Comparison of ENCODE assay signal across 19 mouse cellular contexts in genomic region chr2:173851054-173851453, GRCm38 (mm10).
DNase-seq lines count a peak whose midpoint lies in the region; ATAC-seq lines count a peak whose summit lies in the region.
"Had no signal": no experiment of that assay in that cellular context is flagged by ENCODE, and none has a peak within 500 bp of the region (broad histone marks: within the 10 kb centered on the region; RNA-seq: fewer than 3 reads in every experiment).

No protein-coding gene starts in this region.

- no peaks in the 10 kb centered on the region for H3K27me3 ChIP-seq in hindbrain, embryonic 10.5 days (ENCODE audit: insufficient read depth, poor library complexity, severe bottlenecking)
- no peaks in the 10 kb centered on the region for H3K27me3 ChIP-seq in hindbrain, embryonic 12.5 days
- H3K27me3 ChIP-seq in kidney, embryonic 14.5 days (ENCODE audit: control insufficient read depth, insufficient read depth, low read length): no peaks in the 10 kb centered on the region
- no peaks in the 10 kb centered on the region for H3K27me3 ChIP-seq in embryonic facial prominence, embryonic 10.5 days (replicated peaks; ENCODE audit: low read depth, poor library complexity, severe bottlenecking)
- no peaks in the 10 kb centered on the region for H3K27me3 ChIP-seq in limb, embryonic 11.5 days (ENCODE audit: control insufficient read depth, insufficient read depth, low read length)
- H3K27me3 ChIP-seq: embryonic facial prominence, embryonic 13.5 days; forebrain, embryonic 12.5 days; heart, embryonic 12.5 days had no signal

- H3K4me1 ChIP-seq in hindbrain, embryonic 10.5 days (replicated peaks): peaks cover 4% of the 10 kb centered on the region; the same call in 1 of the 2 replicates
- H3K4me1 ChIP-seq in hindbrain, embryonic 12.5 days: no peaks in the 10 kb centered on the region; the same call in 1 of the 2 replicates
- H3K4me1 ChIP-seq in kidney, embryonic 14.5 days (ENCODE audit: control insufficient read depth, insufficient read depth, low read length): no peaks in the 10 kb centered on the region
- peaks cover 18% of the 10 kb centered on the region for H3K4me1 ChIP-seq in embryonic facial prominence, embryonic 10.5 days
- no peaks in the 10 kb centered on the region for H3K4me1 ChIP-seq in limb, embryonic 11.5 days (ENCODE audit: control insufficient read depth, insufficient read depth, low read length)
- H3K4me1 ChIP-seq: heart, embryonic 12.5 days had no signal

- H3K36me3 ChIP-seq in hindbrain, embryonic 10.5 days: no peaks in the 10 kb centered on the region
- no peaks in the 10 kb centered on the region for H3K36me3 ChIP-seq in hindbrain, embryonic 12.5 days
- no peaks in the 10 kb centered on the region for H3K36me3 ChIP-seq in kidney, embryonic 14.5 days (ENCODE audit: control insufficient read depth, insufficient read depth, low read length)
- H3K36me3 ChIP-seq in embryonic facial prominence, embryonic 10.5 days (replicated peaks): no peaks in the 10 kb centered on the region
- no peaks in the 10 kb centered on the region for H3K36me3 ChIP-seq in limb, embryonic 11.5 days (ENCODE audit: control insufficient read depth, insufficient read depth, low read length)
- H3K36me3 ChIP-seq: embryonic facial prominence, embryonic 13.5 days; forebrain, embryonic 12.5 days; heart, embryonic 12.5 days had no signal

- DNase-seq in hindbrain, embryonic 10.5 days (ENCODE audit: low spot score): no peak
- no peak for DNase-seq in kidney, adult 18-20 months
- peak; percentile 7 for DNase-seq in embryonic facial prominence, embryonic 10.5 days (ENCODE audit: low spot score)
- peak; percentile 19 for DNase-seq in limb, embryonic 11.5 days (ENCODE audit: low spot score)
- DNase-seq in left cerebral cortex, adult 8-10 months (ENCODE audit: low spot score in 2 of 2): no peak
- DNase-seq: adrenal gland, postnatal 14 days; cerebellum, adult 11-12 months; cerebellum, adult 9-10 months; cerebellum, postnatal 25 days; gastrocnemius, postnatal 10 days; heart, adult 2 months had no signal

- H3K27ac ChIP-seq in hindbrain, embryonic 10.5 days: 0 out of 2 replicates have a peak overlapping the region, but pooled peaks have one; percentile 8
- H3K27ac ChIP-seq in hindbrain, embryonic 12.5 days: no peak overlapping the region
- no peak overlapping the region for H3K27ac ChIP-seq in kidney, embryonic 14.5 days (ENCODE audit: low read depth, low read length)
- no peak overlapping the region for H3K27ac ChIP-seq in embryonic facial prominence, embryonic 10.5 days (replicated peaks)
- H3K27ac ChIP-seq in limb, embryonic 11.5 days (replicated peaks; ENCODE audit: low read depth, low read length): no peak overlapping the region
- H3K27ac ChIP-seq: embryonic facial prominence, embryonic 13.5 days; forebrain, embryonic 12.5 days; heart, adult 2 months had no signal

- no peak overlapping the region for H3K4me2 ChIP-seq in hindbrain, embryonic 12.5 days (replicated peaks)
- H3K4me2 ChIP-seq in kidney, embryonic 14.5 days (replicated peaks; ENCODE audit: low read depth, low read length): no peak overlapping the region
- no peak overlapping the region for H3K4me2 ChIP-seq in limb, embryonic 11.5 days (ENCODE audit: low read depth, severe bottlenecking)
- H3K4me2 ChIP-seq: embryonic facial prominence, embryonic 13.5 days; forebrain, embryonic 12.5 days; heart, embryonic 12.5 days had no signal

- H3K9ac ChIP-seq in hindbrain, embryonic 12.5 days: no peak overlapping the region
- H3K9ac ChIP-seq in kidney, embryonic 14.5 days (ENCODE audit: low read depth, low read length): no peak overlapping the region
- H3K9ac ChIP-seq in limb, embryonic 11.5 days (ENCODE audit: low read length): no peak overlapping the region
- H3K9ac ChIP-seq: embryonic facial prominence, embryonic 13.5 days; forebrain, embryonic 12.5 days; heart, embryonic 12.5 days had no signal

- 82% methylated on average over 4 of the region's 4 CpGs for WGBS in hindbrain, embryonic 10.5 days
- 73% methylated on average over 4 of the region's 4 CpGs for WGBS in hindbrain, embryonic 12.5 days
- 55% methylated on average over 4 of the region's 4 CpGs for WGBS in kidney, embryonic 14.5 days
- WGBS in embryonic facial prominence, embryonic 10.5 days: 73% methylated on average over 4 of the region's 4 CpGs
- 33% methylated on average over 4 of the region's 4 CpGs for WGBS in limb, embryonic 11.5 days

- ATAC-seq in hindbrain, embryonic 12.5 days (ENCODE audit: low FRiP score): no peak
- 0 out of 2 replicates have a peak, but pooled peaks have one; percentile 47 for ATAC-seq in kidney, embryonic 14.5 days (ENCODE audit: low FRiP score, low TSS enrichment)
- no peak for ATAC-seq in limb, embryonic 11.5 days (ENCODE audit: insufficient number of reproducible peaks, low FRiP score, low TSS enrichment, low read depth)
- ATAC-seq: activated CD4-positive, CD25-positive, alpha-beta regulatory T cell, adult 4 months; forebrain, embryonic 16.5 days; Patski had no signal

- H3K9me3 ChIP-seq in hindbrain, embryonic 10.5 days: no peaks in the 10 kb centered on the region
- no peaks in the 10 kb centered on the region for H3K9me3 ChIP-seq in hindbrain, embryonic 12.5 days (replicated peaks)
- H3K9me3 ChIP-seq in kidney, embryonic 14.5 days (ENCODE audit: control insufficient read depth, low read length): no peaks in the 10 kb centered on the region
- no peaks in the 10 kb centered on the region for H3K9me3 ChIP-seq in embryonic facial prominence, embryonic 10.5 days
- H3K9me3 ChIP-seq in limb, embryonic 11.5 days (ENCODE audit: control insufficient read depth, low read length): no peaks in the 10 kb centered on the region
- H3K9me3 ChIP-seq: embryonic facial prominence, embryonic 13.5 days; forebrain, embryonic 12.5 days; heart, embryonic 12.5 days had no signal

- H3K4me3 ChIP-seq in hindbrain, embryonic 10.5 days: no peak overlapping the region
- H3K4me3 ChIP-seq in hindbrain, embryonic 12.5 days: no peak overlapping the region
- no peak overlapping the region for H3K4me3 ChIP-seq in kidney, embryonic 14.5 days (ENCODE audit: low read length)
- H3K4me3 ChIP-seq in embryonic facial prominence, embryonic 10.5 days: no peak overlapping the region
- H3K4me3 ChIP-seq in limb, embryonic 11.5 days (ENCODE audit: low read depth, low read length): no peak overlapping the region
- H3K4me3 ChIP-seq: embryonic facial prominence, embryonic 13.5 days; forebrain, embryonic 12.5 days; heart, adult 2 months; heart, embryonic 12.5 days had no signal

Comparison
In these comparisons a context has a peak if more than half of its experiments do, and no peak if none do; other contexts are left out.
1. DNase-seq: peak in embryonic facial prominence, embryonic 10.5 days (single experiment) and limb, embryonic 11.5 days (single experiment); none in hindbrain, embryonic 10.5 days (single experiment), kidney, adult 18-20 months (single experiment) and left cerebral cortex, adult 8-10 months (0 of 2).